Mouse (Mus musculus) ovary, adult 2 months (tissue): Measurements from ENCODE around the gene Olfr518. TPM values are rescaled to one million over a fixed set of nuclear protein-coding genes. Genes with fewer than 3 reads are reported as not detected.

ENCODE experiments used
- polyA plus RNA-seq: library from polyadenylated mRNA; depleted of rRNA; stranded (reverse); fragments of >200 nt; gene quantifications from 2 replicates; pipeline ENCODE4 v1.2.3, GENCODE M21; 2012; rRNA removed

Gene Olfr518
- not detected in 2 replicates for polyA plus RNA-seq

GRCm38 (mm10) chr7:108884906-108885305 is at the start of gene Olfr518:
Gene Olfr518 (minus strand): TSS chr7:108885006.

GRCm38 (mm10) chr7:108933794-108934731 is 49.3 kb upstream of the Olfr518 start, which contains the start of gene Eif3f:
Gene Eif3f (plus strand): TSS chr7:108934417.

GRCm38 (mm10) chr7:108929726-108930393 is 45.1 kb upstream of the Olfr518 start, which contains the start of gene Nlrp10:
Gene Nlrp10 (minus strand): TSS chr7:108930178.

GRCm38 (mm10) chr7:108894320-108894719 is 9.5 kb upstream of the Olfr518 start, which contains the start of gene Olfr519:
Gene Olfr519 (minus strand): TSS chr7:108894420.

GRCm38 (mm10) chr7:108872279-108872678 is 12.5 kb downstream of the Olfr518 start, which contains the start of gene Olfr517:
Gene Olfr517 (minus strand): TSS chr7:108872379.

GRCm38 (mm10) chr7:108850429-108850828 is 34.4 kb downstream of the Olfr518 start, which contains the start of gene Olfr516:
Gene Olfr516 (minus strand): TSS chr7:108850529.

Other genes with a start within 250 kb of the Olfr518 start
- not detected in 2 replicates for gene Olfr509, start 233.1 kb downstream of the Olfr518 start, polyA plus RNA-seq
- not detected in 2 replicates for gene Olfr510, start 218.6 kb downstream of the Olfr518 start, polyA plus RNA-seq
- gene Olfr512, start 171.7 kb downstream of the Olfr518 start, polyA plus RNA-seq: not detected in 2 replicates
- not detected in 2 replicates for gene Olfr513, start 134.0 kb downstream of the Olfr518 start, polyA plus RNA-seq
- gene Olfr514, start 59.0 kb downstream of the Olfr518 start, polyA plus RNA-seq: not detected in 2 replicates
- not detected in 2 replicates for gene Olfr516, start 34.5 kb downstream of the Olfr518 start, polyA plus RNA-seq
- gene Olfr517, start 12.6 kb downstream of the Olfr518 start, polyA plus RNA-seq: not detected in 2 replicates
- not detected in 2 replicates for gene Olfr519, start 9.4 kb upstream of the Olfr518 start, polyA plus RNA-seq
- 1.5 and 1.6 TPM in 2 replicates for gene Nlrp10, start 45.2 kb upstream of the Olfr518 start, polyA plus RNA-seq
- 332 and 356 TPM in 2 replicates for gene Eif3f, start 49.4 kb upstream of the Olfr518 start, polyA plus RNA-seq
- gene Tub, start 65.3 kb upstream of the Olfr518 start, polyA plus RNA-seq: 3.8 and 4.6 TPM in 2 replicates
- 0.53 and 2.6 TPM in 2 replicates for gene Ric3, start 198.3 kb upstream of the Olfr518 start, polyA plus RNA-seq